Mouse (Mus musculus) heart, adult 9 months (tissue): ENCODE measurements around the gene Fer.
A peak's percentile ranks its signal among the peaks of the same experiment; 100 is the strongest.

Experiments
- DNase-seq, 2 experiments: peaks; one replicate each; pipeline ENCODE4 v3.0.0; 2022; ENCODE audit warnings: low spot score in 2 of 2

Gene Fer

GRCm38 (mm10) chr17:63974253-63974652 is 111.4 kb downstream of the Fer start:
- no peak for DNase-seq

DNA sequence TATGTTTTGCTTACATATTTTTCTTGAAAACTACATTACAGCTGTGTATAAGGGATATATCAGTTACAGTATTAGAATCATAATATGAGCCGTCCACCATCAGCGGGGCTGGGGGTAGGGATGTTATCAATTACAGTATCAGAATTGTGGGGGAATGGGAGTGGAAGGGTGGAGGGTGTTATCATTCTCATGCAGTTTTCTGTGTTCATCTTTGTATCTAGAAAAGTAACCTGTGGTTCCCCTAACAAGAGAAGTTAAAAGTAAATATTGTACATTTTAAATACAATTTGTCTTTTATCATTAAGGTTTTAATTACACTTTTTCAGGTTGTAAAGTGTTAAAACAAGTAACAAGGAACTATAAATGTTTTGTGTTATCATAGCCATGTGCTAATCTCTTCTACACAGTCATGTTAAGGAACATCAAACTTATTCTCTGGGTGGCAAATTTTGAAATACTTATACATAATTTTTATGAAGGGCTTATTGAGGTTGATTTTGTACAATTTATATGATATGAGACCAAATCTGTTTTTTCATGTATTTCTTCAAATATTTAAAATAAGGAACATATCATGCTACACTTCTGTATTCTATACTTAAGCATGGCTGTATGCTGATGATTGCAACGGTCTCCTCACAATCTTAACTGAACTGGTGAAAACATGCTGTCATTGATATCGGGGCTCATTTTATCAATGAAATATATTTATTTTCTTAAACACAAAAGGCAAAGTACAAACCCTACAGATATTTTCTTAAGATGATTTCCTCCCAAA is 116.1 kb downstream of the Fer start:
- DNase-seq = no peak

- no peak for DNase-seq
Observed at GRCm38 (mm10) chr17:63980167-63980566, 117.3 kb downstream of the Fer start.

DNA sequence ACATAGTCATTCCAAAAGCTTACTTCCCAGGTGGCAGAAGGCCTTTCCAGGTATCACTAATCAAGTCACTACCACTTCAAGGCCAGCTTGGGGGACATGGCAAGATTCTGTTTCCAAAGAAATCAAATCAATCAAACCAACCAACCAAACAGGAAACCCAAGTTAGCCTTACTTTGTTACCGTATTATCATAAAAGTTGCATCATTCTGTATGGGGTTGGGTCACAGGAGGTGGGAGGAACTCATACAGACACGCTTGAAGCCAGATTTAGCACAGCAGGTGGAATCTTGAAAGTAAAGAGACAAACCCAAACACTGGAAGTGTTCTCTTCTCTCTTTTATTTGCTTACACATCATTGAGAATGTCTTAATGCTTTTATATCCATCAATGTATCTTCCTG is 125.8 kb downstream of the Fer start:
- no peak for DNase-seq

DNA sequence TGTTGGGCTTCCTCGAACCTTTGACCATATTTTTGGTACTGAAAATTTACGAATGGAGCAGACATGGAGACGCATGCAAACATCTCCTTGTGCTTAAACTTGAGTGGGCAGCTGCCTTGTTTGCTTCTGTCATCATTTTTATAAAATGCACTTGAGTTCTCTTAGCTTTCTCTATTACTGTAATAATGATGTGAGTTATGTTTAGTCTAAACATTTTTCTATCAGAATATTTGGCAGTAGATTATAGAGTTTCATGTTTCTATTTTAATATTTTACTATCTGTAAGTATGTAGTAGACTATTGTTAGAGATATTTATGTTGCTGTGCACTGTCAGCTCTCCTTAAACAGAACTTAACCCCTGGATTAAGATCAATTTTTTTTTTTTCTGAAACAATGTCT is 128.3 kb downstream of the Fer start:
- DNase-seq = no peak

GRCm38 (mm10) chr17:63995921-63996320 is 133.1 kb downstream of the Fer start:
- no peak for DNase-seq

- DNase-seq = no peak
Observed at GRCm38 (mm10) chr17:63997643-63998042, 134.8 kb downstream of the Fer start.

- peak in 1 of 2 experiments; percentile 21 for DNase-seq
Observed at GRCm38 (mm10) chr17:64003444-64003843, 140.6 kb downstream of the Fer start.

GRCm38 (mm10) chr17:64005575-64006249 is 142.8 kb downstream of the Fer start:
- DNase-seq = no peak

DNA sequence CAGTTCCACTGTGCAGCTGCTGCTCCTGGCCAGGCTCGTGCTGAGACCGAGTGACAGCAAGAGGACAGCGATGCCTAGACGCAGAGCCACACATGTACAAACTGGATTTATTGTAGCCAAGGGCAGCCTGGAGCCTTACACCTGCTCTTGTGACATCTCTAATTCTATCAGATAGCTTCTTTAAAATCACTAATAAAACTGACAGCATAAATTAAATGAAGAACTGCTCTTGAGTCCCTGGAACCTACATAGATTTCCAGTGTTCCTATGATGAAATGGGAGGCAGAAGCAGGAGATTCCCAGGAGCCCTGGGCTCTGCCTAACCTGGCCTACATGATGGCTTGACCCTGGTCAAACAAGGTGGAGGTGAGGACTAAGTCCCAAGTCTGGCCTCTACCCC is 153.7 kb downstream of the Fer start:
- DNase-seq = no peak

DNA sequence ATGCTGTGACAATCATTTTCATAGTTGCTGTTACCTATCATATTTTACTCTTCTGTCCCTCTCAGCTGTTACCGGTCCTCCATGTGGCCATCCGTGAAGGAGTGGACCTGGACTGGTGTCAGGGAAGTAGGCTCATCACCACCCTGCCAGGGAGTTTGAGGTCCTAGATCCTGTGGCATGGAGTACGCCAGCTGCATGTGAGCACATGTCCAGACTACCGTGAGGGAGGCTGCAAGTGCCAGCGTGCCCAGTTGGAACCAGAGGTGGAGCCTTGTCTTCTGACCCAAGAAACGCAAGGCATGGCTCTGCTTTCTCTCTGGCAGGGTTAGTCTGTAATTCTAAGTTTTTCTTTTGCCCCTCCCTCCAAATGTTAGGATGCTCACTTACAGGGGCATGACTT is 155.4 kb downstream of the Fer start:
- DNase-seq = no peak

GRCm38 (mm10) chr17:64018870-64019269 is 156.0 kb downstream of the Fer start:
- DNase-seq = no peak

- DNase-seq = no peak
Observed at GRCm38 (mm10) chr17:64019646-64020045, 156.8 kb downstream of the Fer start.

DNA sequence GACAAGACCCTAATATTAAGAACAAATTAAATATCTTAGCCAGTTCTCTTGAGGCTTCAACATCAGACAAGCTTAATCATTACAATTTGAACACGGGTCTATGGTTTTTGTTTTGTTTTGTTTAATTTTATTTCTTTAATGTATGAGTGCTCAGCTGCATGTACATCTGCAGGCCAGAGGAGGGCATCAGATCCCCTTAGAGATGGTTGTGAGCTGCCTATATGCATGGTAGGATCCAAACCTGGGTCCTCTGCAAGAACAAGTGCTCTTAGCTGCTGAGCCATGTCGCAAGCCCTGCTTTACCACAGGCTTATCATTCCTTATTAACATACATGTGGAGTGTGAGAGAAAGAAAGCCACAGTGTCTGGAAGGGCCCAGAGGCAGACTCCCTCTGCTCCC is 163.6 kb downstream of the Fer start:
- no peak for DNase-seq

GRCm38 (mm10) chr17:64041771-64042170 is 178.9 kb downstream of the Fer start:
- no peak for DNase-seq

GRCm38 (mm10) chr17:64045326-64045725 is 182.5 kb downstream of the Fer start:
- no peak for DNase-seq

- no peak for DNase-seq
Observed at GRCm38 (mm10) chr17:64046557-64046956, 183.7 kb downstream of the Fer start.

- DNase-seq = no peak
Observed at GRCm38 (mm10) chr17:64050911-64051310, 188.0 kb downstream of the Fer start.

DNA sequence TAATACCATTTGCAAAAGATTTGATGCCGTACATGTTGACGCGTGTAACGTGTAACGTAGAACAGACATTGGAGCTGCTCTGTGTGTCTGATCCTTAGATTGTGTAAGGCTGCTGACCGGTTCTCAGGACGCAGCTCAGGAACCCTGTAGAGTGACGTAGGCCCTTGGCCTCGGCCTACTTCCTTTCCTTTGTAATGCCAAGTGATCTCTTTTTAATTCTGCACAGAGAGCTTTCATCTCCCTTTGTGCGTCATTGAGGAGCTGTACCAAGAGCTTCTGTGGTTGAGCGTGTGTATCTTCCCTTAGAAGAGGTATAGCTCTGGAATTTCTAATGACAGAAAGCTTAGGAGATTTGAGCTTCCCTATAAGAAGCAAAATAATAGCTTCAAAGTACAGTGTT is 190.8 kb downstream of the Fer start:
- DNase-seq = no peak

- DNase-seq = no peak
Observed at GRCm38 (mm10) chr17:64060529-64060928, 197.7 kb downstream of the Fer start.

DNA sequence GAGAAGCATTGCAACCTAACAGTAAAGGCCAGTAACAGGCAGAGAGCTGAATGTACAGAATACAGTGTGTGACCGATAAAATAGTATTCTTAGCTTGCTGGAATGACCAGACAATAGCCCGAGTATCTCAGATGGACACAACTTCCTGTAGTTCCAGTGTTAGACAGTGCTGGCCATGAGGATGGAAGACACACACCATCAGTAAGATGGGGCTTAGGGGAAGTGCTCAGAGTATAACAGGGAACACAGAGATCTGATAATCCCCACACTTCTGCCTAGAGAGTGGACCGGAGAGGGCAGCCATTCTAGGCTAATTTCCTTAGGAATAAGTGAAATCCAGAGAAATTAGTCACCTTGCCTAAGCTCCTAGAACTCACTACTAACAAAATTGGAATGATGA is 202.4 kb downstream of the Fer start:
- DNase-seq = no peak

GRCm38 (mm10) chr17:64077392-64077791 is 214.5 kb downstream of the Fer start:
- no peak for DNase-seq

DNA sequence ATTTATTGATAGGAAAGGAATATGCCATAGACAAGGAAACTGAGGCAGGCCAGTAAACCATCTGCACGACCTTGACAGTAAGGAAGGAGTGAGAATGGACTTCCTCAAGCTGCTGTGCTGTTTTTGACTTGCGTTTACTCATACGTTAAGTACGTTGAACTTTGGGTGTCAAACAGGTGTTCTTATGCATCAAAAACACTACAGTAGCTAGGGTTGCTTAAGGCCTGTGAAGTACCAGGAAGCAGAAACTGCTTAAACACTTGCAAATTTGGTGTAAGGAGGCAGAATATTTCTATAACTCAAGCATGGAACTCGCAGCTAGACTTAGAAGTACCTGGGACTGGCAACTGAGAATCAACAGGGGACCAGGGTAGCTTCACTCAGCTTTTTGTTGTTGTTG is 221.9 kb downstream of the Fer start:
- no peak for DNase-seq
